Mouse (Mus musculus) lung, postnatal 0 days (tissue): ENCODE data around the gene Tnk2. TPM values are rescaled to one million over a fixed set of nuclear protein-coding genes. Genes with fewer than 3 reads are reported as not detected.
A peak's percentile ranks its signal among the peaks of the same experiment; 100 is the strongest.

Experiments used
- ATAC-seq: fragments of 200-750 bp; cut with Nextera tagmentation; 2 replicates; pipeline ENCODE4 v1.8.0; 2017; ENCODE audit warnings: moderate library complexity
- DNase-seq: peaks from one replicate; pipeline ENCODE4 v3.0.0-alpha.2; 2016; ENCODE audit warnings: low spot score
- H3K27ac ChIP-seq: fragments of 300-500 bp; sonication (generic); 2 replicates; pipeline ENCODE4 v1.5.1; 2014; ENCODE audit warnings: antibody characterized with exemption, mild to moderate bottlenecking, low read length, mixed read lengths
- H3K27me3 ChIP-seq: fragments of 300-500 bp; sonication (generic); replicated peaks from 2 replicates; pipeline ENCODE4 v1.6.1; 2014; ENCODE audit warnings: low read length, mixed read lengths; ENCODE audit not compliant: insufficient read depth
- H3K36me3 ChIP-seq: fragments of 300-500 bp; sonication (generic); 2 replicates; pipeline ENCODE4 v1.6.1; 2014; ENCODE audit warnings: low read length, mixed read lengths; ENCODE audit not compliant: insufficient read depth
- H3K4me1 ChIP-seq: fragments of 300-500 bp; sonication (generic); 2 replicates; pipeline ENCODE4 v1.6.1; 2014; ENCODE audit warnings: antibody characterized with exemption, low read depth, low read length, mixed read lengths; ENCODE audit not compliant: insufficient read depth
- H3K4me2 ChIP-seq: fragments of 300-500 bp; sonication (generic); replicated peaks from 2 replicates; pipeline ENCODE4 v1.6.1; 2014; ENCODE audit warnings: low read depth, mild to moderate bottlenecking, low read length, moderate library complexity, mixed read lengths
- H3K4me3 ChIP-seq: fragments of 300-500 bp; sonication (generic); 2 replicates; pipeline ENCODE4 v1.5.1; 2014; ENCODE audit warnings: low read depth, low read length
- H3K9ac ChIP-seq: fragments of 300-500 bp; sonication (generic); replicated peaks from 2 replicates; pipeline ENCODE4 v1.6.1; 2014; ENCODE audit warnings: low read depth, mild to moderate bottlenecking
- H3K9me3 ChIP-seq: fragments of 300-500 bp; sonication (generic); 2 replicates; pipeline ENCODE4 v1.6.1; 2016; ENCODE audit warnings: low read length, mixed read lengths
- CTCF ChIP-seq: IDR thresholded peaks from 2 replicates; pipeline ENCODE4 v1.5.1; 2016; ENCODE audit warnings: antibody characterized with exemption, mild to moderate bottlenecking
- EP300 ChIP-seq: IDR thresholded peaks from 2 replicates; pipeline ENCODE4 v1.6.1; 2016; ENCODE audit warnings: antibody characterized with exemption, mild to moderate bottlenecking, control low read depth
- WGBS: fragments of 180-500 bp; shearing (Covaris S2); extraction: QIAGEN DNeasy Blood & Tissue Kit; methylation state at CpG from one replicate; pipeline ENCODE4 v1.1.7; 2014; 5-methylcytosine and 5-hydroxymethylcytosine counted together
- polyA plus RNA-seq: library from polyadenylated mRNA; unstranded; fragments of >200 nt; fragmentation: Nextera tagmentation; extraction: Ambion mirVana; gene quantifications from 2 replicates; pipeline ENCODE4 v1.2.1, GENCODE M21; 2015

Tnk2 gene
- polyA plus RNA-seq, 1 experiment from 2014 or later, result 19.8 TPM

DNA sequence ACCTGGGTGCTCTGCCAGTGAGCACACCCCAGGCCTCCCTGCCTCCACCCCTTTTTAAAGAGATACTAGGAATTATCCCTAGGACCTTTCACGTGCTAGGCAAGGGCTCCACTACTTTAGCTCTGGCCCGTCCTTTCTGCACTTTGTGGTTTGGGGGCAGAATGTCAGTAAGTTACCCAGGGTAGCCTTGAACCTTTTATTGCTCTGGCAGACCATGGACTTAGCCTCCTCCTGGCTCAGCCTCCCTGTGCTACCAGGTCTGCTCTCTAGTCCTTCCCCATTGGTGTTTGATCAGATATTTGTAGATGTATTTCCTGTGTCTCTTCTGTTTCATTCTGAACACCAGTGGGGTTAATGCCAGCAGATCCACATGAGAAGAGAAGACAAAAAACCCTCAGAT, 20.5 kb downstream of the Tnk2 start:
- H3K27ac ChIP-seq, result no peak overlapping the region
- no peak for DNase-seq
- ATAC-seq, result no peak
- WGBS, result 69% methylated on average over 2 of the region's 2 CpGs
- no peaks in the 10 kb centered on the region for H3K9me3 ChIP-seq
- no peak overlapping the region for H3K4me2 ChIP-seq
- H3K27me3 ChIP-seq, result no peaks in the 10 kb centered on the region
- no peaks in the 10 kb centered on the region for H3K36me3 ChIP-seq
- no peak overlapping the region for H3K9ac ChIP-seq
- no peak for TF ChIP-seq CTCF
- TF ChIP-seq EP300, result no peak
- H3K4me3 ChIP-seq, result no peak overlapping the region
- H3K4me1 ChIP-seq, result peaks cover 65% of the 10 kb centered on the region

DNA sequence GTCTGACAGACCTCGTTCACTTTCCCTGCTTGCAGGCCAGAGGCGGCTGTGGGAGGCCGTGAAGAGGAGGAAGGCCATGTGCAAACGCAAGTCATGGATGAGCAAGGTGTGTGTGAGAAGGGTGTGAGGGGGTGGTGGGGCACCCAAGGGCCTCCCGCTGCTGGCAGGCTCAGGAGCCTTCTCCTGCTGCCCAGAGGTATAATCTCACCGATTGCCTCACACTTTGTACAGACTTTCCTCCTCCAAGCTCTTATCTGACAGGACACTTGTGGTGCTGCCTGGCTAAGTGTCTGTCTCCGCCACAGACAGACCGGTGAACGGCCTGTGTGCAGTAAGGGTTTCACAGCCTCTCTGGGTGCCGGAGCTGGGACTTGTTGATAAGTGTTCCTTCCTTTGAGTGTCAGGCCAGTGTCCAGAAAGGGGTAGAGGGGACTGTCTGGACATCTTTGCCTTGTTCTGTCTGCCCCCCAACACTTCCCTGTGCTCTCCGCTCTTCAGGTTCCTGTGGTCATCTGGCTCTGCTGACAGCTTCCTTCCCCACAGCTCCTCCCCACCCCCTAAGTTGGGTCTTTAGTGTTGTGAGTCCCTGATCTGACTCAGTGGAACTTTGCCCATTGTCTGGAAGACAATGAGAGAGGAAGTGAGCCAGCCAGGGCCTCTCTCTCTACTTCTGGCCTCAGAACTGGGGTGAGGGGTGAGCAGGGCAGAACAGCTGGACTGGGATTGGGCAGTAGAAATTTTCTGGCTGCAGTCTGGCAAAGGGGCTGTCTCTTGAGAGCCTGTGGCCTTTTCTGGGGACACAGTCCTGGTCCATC, 22.4 kb downstream of the Tnk2 start:
- Histone ChIP-seq H3K4me2 (no peak overlapping the region), H3K27ac (peak overlapping the region; percentile 86), H3K27me3 (no peaks in the 10 kb centered on the region), H3K36me3 (peaks cover 7% of the 10 kb centered on the region; the same call in 1 of the 2 replicates), H3K4me3 (no peak overlapping the region), H3K4me1 (peaks cover 49% of the 10 kb centered on the region), H3K9me3 (no peaks in the 10 kb centered on the region), H3K9ac (no peak overlapping the region)
- ATAC-seq, result peak; percentile 79
- TF ChIP-seq CTCF (no peak), EP300 (peak; percentile 56; the same call in 1 of the 2 replicates)
- DNase-seq, result peak; percentile 85
- 19% methylated on average over 11 of the region's 11 CpGs for WGBS

- ATAC-seq (no peak), DNase-seq (no peak)
- H3K4me2 ChIP-seq, result no peak overlapping the region
- peak overlapping the region; percentile 86 for H3K27ac ChIP-seq
- peaks cover 12% of the 10 kb centered on the region; the same call in 1 of the 2 replicates for H3K36me3 ChIP-seq
- no peaks in the 10 kb centered on the region for H3K27me3 ChIP-seq
- H3K9me3 ChIP-seq, result no peaks in the 10 kb centered on the region
- no peak for TF ChIP-seq CTCF
- no peak for TF ChIP-seq EP300
- 48% methylated on average over 9 of the region's 9 CpGs for WGBS
- H3K4me3 ChIP-seq, result no peak overlapping the region
- H3K4me1 ChIP-seq, result peaks cover 41% of the 10 kb centered on the region
- H3K9ac ChIP-seq, result no peak overlapping the region
Measured at GRCm38 (mm10) chr16:32666671-32667551, 23.2 kb downstream of the Tnk2 start.

DNA sequence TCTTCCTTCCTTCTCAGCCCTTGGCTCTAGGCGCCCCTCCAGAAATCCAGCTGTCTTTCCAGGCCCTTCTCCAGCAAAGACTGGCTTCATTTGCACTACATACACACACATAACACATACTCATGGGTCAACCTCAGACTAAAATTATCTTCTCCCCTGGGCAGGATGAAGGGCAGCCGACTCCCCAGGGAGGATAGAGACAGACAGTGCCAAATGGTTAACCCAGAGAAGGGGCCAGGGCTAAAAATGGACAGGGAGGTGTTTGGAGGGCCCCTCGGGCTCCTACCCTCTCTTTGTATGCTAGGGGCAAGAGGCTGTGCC, 23.8 kb downstream of the Tnk2 start:
- peak; percentile 8; the same call in 1 of the 2 replicates for ATAC-seq

DNA sequence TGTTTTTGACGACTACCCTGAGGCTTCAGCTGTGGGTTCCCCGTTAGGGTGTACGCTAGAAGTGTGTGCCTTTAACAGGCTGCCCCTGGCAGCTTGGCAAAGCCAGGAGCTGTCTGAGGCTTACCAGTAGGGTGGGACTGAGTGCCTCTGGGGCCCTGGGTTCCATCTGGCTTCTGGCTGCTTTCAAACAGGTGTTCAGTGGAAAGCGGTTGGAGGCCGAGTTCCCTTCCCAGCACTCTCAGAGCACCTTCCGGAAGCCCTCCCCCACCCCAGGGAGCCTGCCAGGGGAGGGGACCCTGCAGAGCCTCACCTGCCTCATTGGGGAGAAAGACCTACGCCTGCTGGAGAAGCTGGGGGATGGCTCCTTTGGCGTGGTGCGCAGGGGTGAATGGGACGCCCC, 24.4 kb downstream of the Tnk2 start:
- peaks cover 37% of the 10 kb centered on the region for H3K4me1 ChIP-seq
- 76% methylated on average over 10 of the region's 10 CpGs for whole genome bisulfite sequencing

More for the DNA sequence above, 23.8 kb downstream of the Tnk2 start:
- Histone ChIP-seq H3K27me3 (no peaks in the 10 kb centered on the region), H3K27ac (peak overlapping the region; percentile 86), H3K9ac (no peak overlapping the region), H3K4me1 (peaks cover 39% of the 10 kb centered on the region), H3K9me3 (no peaks in the 10 kb centered on the region), H3K4me3 (no peak overlapping the region), H3K4me2 (no peak overlapping the region), H3K36me3 (peaks cover 14% of the 10 kb centered on the region; the same call in 1 of the 2 replicates)
- DNase-seq, result no peak
- no peak for TF ChIP-seq EP300
- TF ChIP-seq CTCF, result no peak
- 59% methylated on average over 3 of the region's 3 CpGs for WGBS

DNA sequence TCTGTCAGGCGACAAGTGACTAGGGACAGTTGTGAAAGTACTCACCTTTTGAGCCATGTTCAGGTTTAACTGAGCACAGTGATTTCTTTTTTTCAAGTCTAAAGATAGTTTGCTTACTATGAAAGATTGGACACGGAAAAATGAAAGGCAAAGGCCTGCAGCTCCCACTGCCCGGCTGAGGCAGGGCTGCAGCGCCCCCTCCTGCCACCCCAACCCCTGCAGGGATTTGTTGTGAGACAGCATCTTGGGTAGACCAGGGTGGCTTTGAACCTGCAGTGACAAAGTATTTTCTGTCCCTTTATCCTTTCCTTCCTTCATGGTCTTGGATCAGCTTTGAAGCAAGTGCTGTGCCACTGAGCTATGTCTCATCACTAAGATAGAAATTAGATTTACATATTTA, 24.8 kb downstream of the Tnk2 start:
- Histone ChIP-seq H3K9me3 (no peaks in the 10 kb centered on the region), H3K4me3 (no peak overlapping the region), H3K9ac (no peak overlapping the region), H3K36me3 (peaks cover 14% of the 10 kb centered on the region; the same call in 1 of the 2 replicates), H3K27ac (no peak overlapping the region), H3K27me3 (no peaks in the 10 kb centered on the region), H3K4me2 (no peak overlapping the region), H3K4me1 (peaks cover 33% of the 10 kb centered on the region)
- no peak for TF ChIP-seq EP300
- peak; percentile 66 for TF ChIP-seq CTCF
- 80% methylated on average over 4 of the region's 4 CpGs for WGBS
- ATAC-seq, result no peak
- DNase-seq, result no peak

More for the DNA sequence above, 24.4 kb downstream of the Tnk2 start:
- H3K27ac ChIP-seq, result no peak overlapping the region
- TF ChIP-seq CTCF, result no peak
- no peak for TF ChIP-seq EP300
- H3K4me3 ChIP-seq, result no peak overlapping the region
- no peaks in the 10 kb centered on the region for H3K9me3 ChIP-seq
- no peak for ATAC-seq
- no peak for DNase-seq
- H3K9ac ChIP-seq, result no peak overlapping the region
- H3K27me3 ChIP-seq, result no peaks in the 10 kb centered on the region
- H3K4me2 ChIP-seq, result no peak overlapping the region
- H3K36me3 ChIP-seq, result peaks cover 14% of the 10 kb centered on the region; the same call in 1 of the 2 replicates
